Mouse (Mus musculus) ES-CJ7 (cell line): ENCODE results near the gene Lrrc23.
"Not testable (repeated sequence)": the region's sequence is repeated elsewhere in the genome, so short reads cannot be mapped to it uniquely, and the experiment has no call there.

Experiments
- DNase-seq: peaks from one replicate; pipeline ENCODE4 v3.0.0; 2011; ENCODE audit warnings: low read depth, low spot score

Lrrc23 gene

DNA sequence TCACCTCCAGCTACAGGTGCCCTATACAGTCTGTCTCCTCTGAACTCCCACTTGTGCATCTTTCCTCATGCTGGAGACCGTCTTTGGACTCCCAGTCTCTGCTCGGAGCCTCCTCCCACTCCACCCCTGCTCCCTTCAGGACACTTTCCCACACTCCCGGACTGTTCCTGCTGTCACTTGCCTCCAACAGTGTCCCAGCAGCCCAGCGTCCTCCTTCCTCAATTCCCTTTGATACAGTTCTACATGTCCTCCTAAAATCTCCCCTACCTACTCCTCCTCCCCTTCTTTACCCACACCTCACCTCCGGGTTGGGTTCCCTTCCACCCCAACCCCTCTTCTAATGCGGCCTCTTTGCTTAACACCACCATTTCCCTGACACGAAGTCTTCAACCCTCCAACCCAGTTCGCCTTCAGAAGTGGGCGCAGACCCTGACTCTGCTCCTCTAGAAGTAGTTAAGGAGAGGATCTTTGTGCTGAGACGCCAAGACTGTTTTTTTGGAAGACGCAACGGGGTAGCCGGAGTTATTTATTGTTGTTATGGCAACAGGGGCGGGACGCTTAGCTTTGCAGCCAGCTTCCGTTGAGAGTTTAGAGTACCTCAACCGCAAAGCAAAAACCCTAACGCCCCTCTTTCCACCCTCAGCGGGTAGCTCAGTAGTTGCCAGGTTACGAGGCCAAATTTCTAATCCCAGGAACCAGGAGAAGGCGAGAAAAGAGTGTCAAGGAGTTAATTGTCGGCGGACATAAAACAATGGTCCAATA is at the start of gene Lrrc23:
TSS of gene Lrrc23 (minus strand) at position 506 of the 762 bp plus-strand sequence.
- peak; percentile 81 for DNase-seq

DNA sequence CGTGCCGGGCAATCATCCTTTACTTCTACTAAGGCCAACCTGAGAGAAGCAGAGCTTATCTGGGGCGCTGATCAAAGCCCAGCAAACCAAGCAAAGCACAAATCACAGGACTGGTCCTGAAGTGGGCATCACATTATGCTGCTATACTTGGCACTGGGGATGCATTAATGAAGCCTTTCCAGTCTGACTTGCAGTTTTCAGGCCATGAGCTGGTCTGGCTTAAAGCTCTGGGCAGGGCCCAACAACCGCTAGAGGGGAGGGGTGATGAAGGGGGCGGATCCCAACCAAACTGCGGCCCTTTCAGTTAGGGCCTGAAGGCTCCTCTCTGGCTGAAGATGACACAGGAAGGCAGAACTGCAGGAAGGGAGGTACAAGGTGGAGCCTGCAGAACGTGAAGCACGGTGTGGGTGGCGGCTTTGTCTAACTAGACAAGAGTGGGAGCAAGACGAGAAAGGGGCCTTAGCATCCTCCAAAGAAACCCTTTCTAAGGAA is 48.6 kb upstream of the Lrrc23 start:
- peak; percentile 80 for DNase-seq

DNA sequence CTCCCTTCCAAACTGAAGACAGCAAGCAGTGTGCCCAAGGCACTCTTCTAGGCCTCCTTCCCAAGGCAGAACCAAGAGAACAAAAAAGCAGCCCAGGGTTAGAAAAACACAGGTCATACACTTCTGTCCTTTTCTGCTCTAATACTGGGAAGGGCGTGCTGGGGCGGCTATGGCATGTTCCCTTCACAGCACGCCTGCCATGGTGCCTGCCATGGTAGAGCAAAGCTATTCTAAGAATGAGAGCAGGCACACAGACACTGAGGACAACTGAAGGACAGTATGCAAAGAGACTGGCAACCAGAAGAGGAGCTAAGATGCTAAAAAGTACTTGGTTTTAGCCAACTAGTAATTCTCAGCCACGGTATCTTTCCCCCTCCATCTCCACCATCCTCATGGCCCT is 42.5 kb upstream of the Lrrc23 start:
- DNase-seq, result no peak

DNA sequence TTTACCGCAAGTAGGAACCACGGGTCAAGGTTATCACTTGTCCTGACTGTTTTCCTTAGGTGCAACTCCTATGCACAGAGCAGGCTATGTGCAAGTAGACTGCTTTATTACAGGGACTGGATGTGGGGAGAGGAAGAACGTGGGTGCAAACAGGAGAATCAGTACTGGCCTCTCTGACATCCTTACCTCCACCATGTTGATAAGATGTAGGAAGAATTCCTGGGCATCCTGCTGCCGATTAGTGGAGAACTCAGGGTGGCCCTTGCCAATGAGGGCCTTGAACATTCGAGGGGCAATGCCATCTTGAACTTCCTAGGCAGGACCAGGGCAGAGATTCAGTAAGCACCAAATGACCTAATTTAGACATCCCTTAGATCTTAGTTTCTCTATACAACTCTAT is 41.4 kb upstream of the Lrrc23 start:
- no peak for DNase-seq

DNA sequence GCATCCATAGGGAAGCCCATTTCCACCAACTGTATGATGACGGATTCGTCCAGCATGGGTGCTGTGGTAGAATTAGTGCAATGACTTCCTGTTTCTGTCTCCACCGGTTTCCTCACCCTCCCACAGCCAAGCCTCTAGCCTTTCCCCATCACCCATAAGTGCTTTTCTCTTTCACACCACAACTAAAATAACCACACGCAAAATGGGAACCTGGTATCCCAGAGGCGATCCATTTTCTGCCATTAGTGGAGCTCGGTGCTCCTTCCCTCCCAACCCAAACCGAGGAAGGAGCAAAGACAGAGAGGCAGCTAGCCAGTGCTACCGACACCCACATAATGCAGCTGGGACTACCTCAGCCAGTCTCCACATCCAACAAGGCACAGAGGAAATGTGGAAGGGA is 38.4 kb upstream of the Lrrc23 start:
- no peak for DNase-seq

DNA sequence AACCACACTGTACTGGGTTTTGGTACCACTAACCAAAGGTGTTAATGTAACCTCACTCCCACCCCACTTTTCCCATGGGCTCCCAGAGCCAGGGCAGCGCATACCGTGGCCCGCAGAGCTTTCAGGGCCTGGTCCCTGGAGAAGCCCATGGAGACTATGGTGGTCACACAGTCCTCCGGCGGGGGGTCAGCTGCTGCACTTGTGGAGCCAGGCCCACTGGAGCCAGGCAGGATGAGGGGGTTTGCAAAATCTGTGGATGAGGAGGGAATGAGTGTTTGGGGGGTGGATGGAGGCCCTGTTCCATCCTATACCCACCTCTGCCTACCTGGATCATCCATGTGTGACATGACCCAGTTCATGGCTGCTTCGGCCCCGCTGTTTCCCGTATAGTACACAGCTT is 38.0 kb upstream of the Lrrc23 start:
- no peak for DNase-seq

DNA sequence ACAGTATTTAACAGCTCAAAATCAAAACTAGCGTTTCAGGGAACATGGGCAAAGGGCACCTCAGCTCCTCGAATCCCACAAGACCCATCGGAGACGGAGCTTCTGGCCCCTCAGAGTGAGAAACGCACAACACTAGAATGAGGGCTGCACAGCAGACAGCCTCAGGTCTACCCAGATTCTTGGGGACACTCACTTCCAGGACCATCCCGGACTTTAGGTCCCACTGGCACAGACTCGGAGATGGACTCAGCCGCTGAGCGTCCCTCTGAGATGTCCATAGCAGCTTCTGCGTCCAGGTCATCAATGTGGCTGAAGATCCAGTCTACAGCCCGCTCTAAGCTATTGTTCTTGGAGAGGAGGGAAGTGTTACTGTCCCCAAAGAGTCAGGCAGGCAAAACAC is 37.6 kb upstream of the Lrrc23 start:
- no peak for DNase-seq

DNA sequence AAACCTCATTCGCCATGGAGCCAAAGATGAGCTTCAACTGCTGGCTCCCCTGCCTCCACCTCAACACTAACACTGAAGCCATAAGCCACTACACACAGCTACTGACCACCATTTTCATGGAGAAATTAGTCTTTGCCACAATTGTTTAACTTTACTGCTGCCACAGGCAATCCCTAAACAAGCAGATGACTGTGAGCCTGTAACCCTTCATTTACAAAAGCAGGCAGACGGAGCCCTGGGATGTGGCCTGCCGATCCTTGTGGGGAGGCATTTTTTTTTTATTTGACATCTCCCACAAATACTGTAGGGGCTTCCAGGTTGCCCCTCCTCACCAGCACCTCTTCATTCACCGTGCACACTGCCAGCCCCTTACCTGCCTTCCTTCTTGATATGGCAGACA is 37.1 kb upstream of the Lrrc23 start:
- DNase-seq, result no peak

DNA sequence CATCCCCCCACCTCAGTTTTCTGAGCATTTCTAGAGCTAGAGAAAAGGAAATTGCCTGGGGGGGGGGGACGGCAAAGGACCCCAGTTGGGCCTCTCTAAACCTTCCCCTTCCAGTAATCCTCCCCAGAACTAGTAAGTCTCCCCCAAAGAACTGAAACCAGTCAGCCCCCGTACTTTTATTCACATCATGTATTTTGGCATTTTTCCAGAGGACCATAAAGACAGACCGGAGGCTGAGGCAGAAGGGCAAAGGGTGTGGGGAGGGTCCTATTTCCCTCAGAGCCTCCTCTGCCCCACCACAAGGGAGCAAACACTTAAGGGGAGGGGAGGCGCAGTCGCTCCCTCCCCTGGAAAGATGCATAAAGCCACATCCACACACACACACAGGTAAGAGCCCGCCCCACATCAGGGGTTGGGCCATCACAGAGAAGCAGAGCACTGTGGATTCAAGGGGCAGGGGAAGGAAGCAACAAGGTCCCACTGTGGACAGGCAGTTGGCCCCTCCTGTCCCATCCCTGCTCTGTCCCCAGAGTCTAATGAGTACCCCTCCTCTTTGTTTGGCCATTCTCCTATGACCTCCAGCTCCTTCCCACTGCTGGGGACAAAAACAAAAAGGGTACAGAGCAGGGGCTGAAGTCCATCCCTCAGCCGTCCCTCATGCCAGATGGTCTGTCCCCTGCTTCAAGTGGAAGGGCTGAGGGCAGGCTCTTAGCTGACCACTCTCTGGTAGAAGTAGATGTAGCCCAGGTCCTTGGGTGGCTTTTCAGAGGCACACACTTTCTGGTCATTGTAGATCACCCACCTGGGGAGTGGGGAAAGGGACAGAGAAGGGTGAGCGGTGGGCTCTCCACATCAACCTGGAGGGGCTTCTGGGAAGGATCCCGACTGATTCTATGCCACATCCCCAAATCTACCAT is 35.6 kb upstream of the Lrrc23 start:
- DNase-seq, result no peak

DNA sequence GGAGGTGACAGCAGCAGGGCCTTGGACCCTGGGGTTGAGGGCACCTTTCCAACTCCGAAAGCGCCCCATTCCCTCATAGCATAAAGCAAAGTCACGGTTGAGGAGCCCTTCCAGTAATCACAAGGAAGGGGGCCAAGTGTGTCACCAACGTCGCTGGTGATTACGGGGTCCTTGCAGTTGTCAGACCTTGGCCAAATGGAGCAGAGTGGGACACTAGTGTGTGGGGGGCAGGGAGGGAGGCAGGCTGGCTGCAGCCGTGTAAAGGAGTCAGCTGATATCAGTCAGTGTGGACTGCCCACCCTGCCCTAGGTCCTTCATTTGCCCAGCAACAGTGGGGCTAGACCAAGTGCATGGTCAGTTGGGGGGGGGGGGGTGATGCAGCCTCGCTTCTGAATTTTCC is 34.9 kb upstream of the Lrrc23 start:
- DNase-seq, result no peak

DNA sequence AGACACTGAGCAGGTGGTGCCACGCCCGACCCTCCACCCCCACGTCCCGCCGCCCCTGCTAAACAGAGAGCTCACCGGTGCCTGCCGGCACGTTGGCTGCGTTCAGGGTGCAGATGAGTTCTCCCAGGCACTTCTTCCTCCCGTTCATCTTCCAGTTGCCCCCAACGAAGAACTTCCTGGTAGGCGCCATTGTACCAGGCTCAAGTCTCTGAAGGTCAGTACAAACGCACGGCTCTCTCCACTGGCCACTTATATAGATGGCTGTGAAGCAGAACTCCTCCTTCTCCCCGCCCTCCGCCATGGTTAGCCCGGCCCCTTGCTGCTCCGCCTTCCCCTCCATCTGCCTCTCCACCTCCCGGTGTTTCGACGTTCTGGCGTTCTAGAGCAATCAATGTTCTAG is 34.4 kb upstream of the Lrrc23 start, which contains the start of gene Tpi1:
TSS of gene Tpi1 (minus strand) at position 364 of the 400 bp plus-strand sequence.
- peak; percentile 91 for DNase-seq

DNA sequence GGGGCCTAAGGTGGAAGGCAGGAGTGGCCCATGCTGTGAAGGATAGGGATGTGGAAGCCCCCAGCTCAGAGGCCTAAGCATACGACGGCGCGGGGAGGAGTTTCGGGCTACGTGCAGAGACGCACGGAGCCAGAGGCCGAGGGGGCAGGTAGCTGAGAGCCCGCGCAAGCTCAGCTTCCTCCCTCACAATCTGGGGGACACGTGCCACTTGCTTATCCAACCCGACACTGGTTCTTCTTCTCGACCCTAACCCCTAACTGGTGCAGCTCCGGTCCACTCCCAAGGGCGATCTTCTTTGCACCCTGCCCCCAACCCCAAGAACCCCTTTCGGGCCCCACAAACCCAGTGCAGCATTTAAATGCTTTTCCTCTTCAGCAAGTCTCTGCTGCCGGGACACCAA is 34.0 kb upstream of the Lrrc23 start:
- DNase-seq, result peak; percentile 70

DNA sequence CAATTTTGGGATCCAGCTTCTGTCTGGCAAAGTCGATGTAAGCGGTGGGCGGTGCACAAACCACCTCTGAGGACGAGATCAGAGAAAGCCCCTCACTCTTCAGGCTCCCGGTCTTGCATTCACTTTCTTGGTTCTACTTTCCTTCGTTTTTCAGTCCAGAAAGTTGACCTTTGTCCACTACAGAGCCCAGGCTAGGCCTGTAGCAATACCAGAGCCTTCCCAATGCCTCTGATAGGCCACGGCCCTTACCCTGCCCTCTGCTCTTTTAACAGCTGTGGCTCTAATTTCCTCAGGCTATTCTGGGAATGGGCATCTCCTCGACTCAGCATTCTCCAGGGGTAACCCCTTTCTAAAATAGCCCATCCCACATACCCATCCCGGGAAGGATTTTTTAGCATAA is 33.3 kb upstream of the Lrrc23 start:
- DNase-seq, result no peak

DNA sequence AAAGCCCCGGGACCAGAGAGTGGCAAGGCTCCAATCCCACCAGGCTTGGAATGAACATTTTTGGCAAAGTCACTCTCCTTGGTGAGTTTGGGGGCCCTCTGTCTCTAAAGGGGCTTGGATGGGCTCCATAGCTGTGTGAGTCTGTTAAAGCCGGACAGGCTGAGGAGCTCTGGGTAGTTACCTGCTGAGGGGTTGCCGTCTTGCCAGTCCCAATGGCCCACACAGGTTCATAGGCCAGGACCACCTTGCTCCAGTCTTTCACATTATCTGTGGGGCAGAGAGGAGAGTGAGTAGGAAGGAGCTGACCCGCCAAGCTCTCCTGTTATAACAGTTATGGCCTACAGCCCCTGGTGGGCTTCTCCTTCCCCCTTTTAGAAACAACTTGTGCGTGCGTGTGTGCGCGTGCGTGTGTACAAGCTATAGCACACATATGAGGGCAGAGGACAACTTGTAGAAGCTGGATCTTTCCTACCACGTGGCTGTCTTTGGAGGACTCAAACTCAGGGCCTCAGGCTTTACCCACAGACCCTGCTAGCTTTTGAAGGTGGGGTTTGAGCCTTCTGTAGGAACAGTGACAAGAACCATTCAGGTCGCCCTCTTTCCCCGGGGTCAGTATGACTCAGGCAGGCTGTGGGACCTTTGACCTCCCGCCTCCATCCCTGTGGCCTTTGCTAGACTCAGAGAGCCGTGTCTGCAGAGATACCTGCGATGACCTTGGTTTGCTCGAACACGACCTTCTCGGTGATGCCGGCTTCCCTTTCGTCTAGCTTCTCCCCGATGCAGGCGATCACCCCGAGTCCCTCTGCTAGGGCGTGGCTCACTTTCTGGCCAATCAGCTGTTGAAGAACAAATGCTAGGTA is 32.4 kb upstream of the Lrrc23 start:
- DNase-seq, result peak; percentile 46

DNA sequence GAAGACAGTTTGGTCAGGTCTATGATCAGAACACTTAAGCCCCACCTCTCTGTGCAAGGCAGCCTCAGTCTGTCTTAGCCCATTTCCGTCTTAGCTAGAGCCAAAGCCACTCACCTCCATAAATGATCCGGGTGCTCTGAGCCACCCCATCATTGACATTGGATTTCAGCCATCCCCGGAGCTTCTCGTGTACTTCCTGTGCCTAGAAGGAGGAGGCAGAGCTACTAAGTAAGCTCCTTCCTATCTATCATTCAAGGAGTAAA is 31.8 kb upstream of the Lrrc23 start:
- DNase-seq, result no peak

DNA sequence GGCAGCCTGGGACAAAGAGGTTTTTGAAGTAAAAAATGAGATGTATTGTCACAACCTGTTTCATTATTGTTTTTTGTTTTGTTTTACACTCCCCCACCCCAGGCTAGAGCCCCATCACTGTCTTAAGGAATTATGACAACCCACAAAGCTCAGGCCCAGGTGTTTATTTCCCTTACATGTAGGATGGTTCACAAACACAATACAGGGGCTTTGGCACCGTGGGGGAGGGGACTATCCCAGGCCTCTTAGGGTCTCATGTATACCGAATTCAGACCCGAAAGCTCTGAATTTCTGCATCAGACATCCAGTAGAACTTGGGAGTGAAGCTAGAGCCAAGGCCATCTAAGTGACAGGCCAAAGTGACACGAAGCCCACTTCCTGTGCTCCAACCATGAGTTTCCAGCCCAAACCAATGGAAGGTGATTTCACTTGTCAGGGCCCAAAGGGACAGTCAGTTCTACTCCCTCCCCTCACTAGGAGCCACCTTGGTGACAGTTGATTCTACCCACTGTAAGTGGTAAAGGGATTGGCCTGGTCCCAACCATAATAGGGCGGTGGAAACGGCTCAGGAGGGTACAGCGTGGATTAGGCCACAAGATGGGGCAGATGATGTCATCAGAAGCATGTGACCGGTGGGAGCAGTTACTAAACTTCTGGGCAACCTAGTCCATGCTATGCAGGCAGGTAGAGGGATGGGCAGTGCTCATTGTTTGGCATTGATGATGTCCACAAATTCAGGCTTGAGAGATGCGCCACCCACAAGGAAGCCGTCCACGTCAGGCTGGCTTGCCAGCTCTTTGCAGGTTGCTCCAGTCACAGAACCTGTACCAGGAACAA is 31.3 kb upstream of the Lrrc23 start:
- DNase-seq, result not testable (repeated sequence)

DNA sequence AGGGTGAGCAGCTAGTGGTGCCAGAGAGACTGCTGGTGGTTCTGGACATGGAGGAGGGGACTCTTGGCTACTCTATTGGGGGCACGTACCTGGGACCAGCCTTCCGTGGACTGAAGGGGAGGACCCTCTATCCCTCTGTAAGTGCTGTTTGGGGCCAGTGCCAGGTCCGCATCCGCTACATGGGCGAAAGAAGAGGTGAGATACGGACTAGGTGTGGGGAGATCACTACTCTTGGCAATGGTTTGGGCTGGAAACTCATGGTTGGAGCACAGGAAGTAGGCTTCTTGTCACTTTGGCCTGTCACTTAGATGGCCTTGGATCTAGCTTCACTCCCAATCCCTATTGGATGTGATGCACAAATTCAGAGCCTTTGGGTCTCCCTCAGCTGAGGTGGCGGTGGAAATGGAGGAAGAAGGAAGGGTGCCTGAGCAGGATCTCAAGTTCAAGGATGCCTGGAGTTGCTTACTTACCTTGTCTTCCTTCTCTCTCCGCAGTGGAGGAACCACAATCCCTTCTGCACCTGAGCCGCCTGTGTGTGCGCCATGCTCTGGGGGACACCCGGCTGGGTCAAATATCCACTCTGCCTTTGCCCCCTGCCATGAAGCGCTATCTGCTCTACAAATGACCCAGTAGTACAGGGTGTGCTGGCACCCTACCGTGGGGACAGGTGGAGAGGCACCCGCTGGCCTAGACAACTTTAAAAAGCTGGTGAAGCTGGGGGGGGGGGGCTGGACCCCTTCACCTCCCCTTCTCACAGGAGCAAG is 30.4 kb upstream of the Lrrc23 start:
- DNase-seq, result no peak

DNA sequence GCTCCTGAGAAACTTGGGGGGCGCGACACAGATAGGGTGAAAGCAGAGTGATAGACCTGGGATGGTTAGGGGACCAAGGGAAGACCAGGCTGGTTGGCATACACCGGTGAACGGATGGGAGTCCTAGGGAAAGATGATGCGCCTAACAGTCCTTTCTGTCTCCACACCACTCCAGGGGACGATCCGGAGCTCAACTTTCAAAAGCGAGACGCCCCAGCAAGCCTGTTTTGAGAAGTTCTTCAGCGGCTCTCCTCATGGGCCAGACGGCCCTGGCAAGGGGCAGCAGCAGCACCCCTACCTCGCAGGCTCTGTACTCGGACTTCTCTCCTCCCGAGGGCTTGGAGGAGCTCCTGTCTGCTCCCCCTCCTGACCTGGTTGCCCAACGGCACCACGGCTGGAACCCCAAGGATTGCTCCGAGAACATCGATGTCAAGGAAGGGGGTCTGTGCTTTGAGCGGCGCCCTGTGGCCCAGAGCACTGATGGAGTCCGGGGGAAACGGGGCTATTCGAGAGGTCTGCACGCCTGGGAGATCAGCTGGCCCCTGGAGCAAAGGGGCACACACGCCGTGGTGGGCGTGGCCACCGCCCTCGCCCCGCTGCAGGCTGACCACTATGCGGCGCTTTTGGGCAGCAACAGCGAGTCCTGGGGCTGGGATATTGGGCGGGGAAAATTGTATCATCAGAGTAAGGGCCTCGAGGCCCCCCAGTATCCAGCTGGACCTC is 29.7 kb upstream of the Lrrc23 start:
- DNase-seq, result peak; percentile 64

DNA sequence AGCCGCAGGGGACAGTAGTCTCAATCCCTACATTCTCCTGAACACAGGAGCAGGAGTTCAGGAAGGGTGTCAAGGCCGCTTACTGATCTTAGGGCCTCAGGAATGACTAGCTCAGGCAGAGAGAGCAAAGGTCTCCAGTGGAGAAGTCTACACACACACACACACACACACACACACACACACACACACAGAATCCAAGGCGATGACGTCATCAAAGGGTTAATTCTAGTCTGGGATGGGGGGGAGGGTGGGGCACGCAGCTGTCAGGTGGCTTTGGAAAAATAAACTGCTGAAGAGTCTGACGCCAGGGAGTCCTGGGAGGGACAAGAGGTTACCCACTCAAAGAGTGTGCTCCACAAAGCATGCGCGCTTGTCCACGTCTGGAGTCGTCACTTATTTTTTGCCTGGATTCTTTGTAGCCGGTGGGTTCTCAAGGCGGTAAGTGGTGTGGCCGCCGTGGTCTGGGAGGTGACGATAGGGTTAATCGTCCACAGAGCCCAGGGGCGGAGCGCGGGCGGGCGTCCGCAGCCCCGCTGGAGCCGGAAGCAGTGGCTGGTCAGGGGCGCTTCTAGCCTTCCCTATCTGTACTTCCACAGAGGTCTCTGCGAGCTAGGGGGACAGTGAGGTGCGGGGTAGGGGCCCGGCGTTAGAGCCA is 29.0 kb upstream of the Lrrc23 start, which contains the start of gene Spsb2:
TSS of gene Spsb2 (plus strand) at position 304 of the 655 bp plus-strand sequence.
- peak; percentile 67 for DNase-seq
